Mouse (Mus musculus): ENCODE results near the gene Xiap.

The Xiap gene

GRCm38 (mm10) chrX:42068875-42069257 is 9.4 kb downstream of the Xiap start:
- in situ Hi-C loops (cut with MboI; ENCODE audit: low sequenced_read_pairs), result no loop called here

GRCm38 (mm10) chrX:42087731-42088130 is 28.3 kb downstream of the Xiap start:
- in situ Hi-C loops (cut with MboI; ENCODE audit: low sequenced_read_pairs), result no loop called here

- in situ Hi-C loops (cut with MboI; ENCODE audit: low sequenced_read_pairs), result no loop called here
Observed at GRCm38 (mm10) chrX:42088136-42088535, 28.7 kb downstream of the Xiap start.

DNA sequence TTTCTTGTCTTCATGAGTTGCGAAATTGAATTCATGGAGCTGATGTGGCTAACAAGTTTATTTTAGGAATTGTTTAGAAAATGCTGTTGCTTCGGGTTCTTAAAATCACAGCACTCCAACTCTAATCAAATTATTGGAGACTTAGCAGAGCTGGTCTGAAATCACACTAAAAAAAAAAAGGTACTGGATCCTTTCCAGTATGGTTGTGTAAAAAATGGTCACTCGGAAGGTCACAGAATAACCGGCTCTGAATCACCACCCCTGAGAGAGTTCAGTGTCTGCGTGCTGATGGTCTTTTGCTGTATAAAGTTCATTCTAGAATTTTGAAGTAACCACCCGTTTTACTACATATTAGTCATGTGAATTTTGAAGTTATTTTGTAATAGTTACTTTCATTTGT is 47.7 kb downstream of the Xiap start:
- in situ Hi-C loops (cut with MboI; ENCODE audit: low sequenced_read_pairs), result no loop called here

GRCm38 (mm10) chrX:42110585-42110984 is 51.1 kb downstream of the Xiap start:
- in situ Hi-C loops (cut with MboI; ENCODE audit: low sequenced_read_pairs), result no loop called here

DNA sequence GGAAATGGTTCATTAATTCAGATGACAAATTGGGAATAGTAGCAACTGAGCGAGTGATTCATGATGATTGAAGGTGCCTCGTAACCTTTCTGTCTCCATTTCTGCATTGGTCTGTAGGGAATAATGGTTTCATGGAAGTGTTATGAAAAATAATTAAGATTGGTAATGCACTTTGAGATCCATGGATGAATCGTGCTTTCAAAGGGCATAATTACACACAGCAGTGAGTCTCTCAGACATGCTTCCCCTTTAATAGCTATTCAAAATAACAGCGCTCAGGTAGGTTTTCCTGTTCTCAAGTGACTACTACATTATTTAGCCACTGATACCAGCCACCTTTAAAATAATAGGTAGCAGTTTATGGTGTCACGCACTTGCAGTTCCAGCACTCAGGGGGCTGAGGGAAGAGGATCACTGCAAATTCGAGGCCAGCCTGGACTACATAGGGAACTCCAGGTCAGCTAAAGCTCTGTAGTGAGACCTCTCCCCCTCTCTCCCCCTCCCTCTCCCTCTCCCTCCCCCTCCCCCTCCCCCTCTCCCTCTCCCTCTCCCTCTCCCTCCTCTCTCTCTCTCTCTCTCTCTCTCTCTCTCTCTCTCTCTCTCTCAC is 60.1 kb downstream of the Xiap start:
- in situ Hi-C loops (cut with MboI; ENCODE audit: low sequenced_read_pairs), result no loop called here

DNA sequence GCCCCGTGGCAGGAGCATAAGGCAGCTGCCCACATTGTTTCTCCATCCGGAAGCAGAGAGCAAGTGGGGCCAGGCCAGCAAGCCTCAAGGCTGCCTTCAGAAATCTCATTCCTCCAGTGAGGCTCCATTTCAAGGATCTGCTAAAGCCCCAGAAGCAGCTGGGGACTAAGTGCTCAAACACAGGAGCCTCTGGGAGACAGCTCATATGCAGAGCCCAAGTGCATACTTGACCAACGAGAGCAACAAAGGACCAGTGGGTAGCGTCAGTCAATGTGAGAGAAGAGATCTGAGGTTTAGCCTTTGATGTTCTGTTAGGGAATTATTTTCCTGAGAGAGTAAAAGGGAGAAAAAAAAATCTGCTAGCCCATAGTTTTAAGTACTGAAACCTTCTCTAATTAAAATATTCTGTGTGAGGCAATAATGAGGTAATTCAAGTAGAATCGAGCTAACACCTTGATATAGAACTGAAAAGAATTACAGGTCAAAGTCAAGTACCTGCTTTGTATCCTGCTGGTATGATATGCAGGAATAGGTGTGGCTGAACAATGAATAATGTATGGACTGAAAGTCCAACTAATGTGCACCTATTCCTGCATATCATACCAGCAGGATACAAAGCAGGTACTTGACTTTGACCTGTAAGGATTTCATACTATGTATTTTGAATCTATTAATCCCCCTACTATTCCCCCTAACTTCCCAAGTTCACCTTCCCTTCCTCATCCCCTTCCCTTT is 65.7 kb downstream of the Xiap start:
- in situ Hi-C loops (cut with MboI; ENCODE audit: low sequenced_read_pairs), result no loop called here

DNA sequence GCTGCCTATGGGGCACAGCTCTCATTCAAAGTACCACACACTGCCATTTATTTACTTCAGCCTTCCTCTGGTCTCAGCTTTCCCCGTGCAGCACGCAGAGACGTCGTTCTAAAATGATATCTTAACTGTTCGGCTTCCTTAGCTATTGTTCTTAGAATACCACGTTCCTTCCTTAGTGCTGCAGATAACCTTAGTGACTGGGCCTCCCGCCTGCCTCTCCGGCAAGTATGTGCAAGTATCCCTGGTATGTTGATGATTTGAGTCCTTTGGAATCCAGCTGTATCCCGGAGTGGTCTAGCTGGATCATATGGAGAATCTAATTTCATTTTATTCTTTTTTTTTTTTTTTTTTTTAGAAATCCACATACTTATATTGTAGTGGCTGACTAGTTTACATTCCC is 80.4 kb downstream of the Xiap start:
- in situ Hi-C loops (cut with MboI; ENCODE audit: low sequenced_read_pairs), result no loop called here

GRCm38 (mm10) chrX:42142620-42143019 is 83.1 kb downstream of the Xiap start:
- in situ Hi-C loops (cut with MboI; ENCODE audit: low sequenced_read_pairs), result no loop called here

GRCm38 (mm10) chrX:42143991-42144390 is 84.5 kb downstream of the Xiap start:
- in situ Hi-C loops (cut with MboI; ENCODE audit: low sequenced_read_pairs), result no loop called here

DNA sequence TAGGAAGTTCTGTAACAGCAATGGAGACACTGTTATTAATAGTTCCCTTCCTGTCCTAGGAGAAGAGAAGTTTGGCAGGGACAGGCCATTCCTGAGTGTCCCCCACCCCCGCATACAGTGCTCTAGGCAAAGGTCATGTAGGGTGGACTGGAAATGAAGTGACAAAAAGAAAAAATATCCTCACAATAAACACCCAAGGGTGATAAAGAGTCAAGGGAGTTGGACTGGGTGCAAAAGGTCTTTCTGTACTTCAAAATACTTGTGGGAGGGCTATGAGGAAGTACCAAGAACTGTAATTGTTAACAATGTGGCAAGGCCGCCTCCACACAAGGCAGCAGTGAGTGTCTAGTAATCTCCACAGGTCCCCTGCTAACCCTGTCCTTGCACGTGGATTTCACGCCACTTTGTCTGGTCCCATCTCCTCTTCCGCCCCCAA is 88.6 kb downstream of the Xiap start:
- in situ Hi-C loops (cut with MboI; ENCODE audit: low sequenced_read_pairs), result no loop called here

DNA sequence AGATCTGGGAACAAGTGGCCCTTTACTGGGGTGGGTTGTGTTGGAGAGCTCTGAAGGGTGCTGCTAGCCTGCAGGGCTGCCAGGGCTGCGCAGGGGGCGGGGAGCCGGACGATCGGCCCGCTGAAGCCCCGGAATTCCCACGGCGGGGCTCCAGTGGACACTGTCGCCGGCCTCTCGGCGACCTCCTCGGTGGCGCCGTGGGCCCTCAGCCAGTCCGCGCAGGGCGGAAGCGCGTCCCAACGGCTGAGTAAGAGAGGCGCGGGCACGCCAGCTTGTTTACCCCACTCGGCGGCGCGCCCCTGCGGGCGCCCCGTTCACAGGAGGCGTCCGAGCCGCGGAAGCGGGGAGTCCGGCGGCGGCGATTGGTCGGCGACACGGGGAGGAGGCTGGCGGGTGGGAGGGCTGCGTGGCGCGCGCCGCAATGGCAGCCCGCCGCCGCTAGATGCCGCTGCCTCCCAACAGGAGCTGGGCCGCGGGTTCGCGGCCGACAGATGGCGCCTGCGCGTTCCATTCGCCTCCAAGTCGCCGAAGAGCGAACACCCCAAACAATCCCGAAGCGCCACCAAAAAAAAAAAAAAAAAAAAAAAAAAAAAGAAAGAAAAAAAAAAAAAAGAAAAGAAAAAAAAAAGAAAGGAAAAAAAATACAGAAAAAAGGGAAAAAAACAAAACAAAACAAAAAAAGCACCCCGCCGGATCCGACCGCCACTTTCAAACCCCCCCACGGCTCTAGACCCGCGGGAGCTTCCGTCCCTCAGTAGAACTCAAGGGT is 89.5 kb downstream of the Xiap start, which contains the start of gene Stag2:
Gene Stag2 (plus strand): TSS at position 530 of the 769 bp plus-strand sequence.
- in situ Hi-C loops (cut with MboI; ENCODE audit: low sequenced_read_pairs), result no loop called here

GRCm38 (mm10) chrX:42149557-42150345 is 90.3 kb downstream of the Xiap start:
- in situ Hi-C loops (cut with MboI; ENCODE audit: low sequenced_read_pairs), result no loop called here

- in situ Hi-C loops (cut with MboI; ENCODE audit: low sequenced_read_pairs), result no loop called here
Observed at GRCm38 (mm10) chrX:42150346-42151023, 91.0 kb downstream of the Xiap start.

- in situ Hi-C loops (cut with MboI; ENCODE audit: low sequenced_read_pairs), result no loop called here
Observed at GRCm38 (mm10) chrX:42151024-42151754, 91.7 kb downstream of the Xiap start.

- in situ Hi-C loops (cut with MboI; ENCODE audit: low sequenced_read_pairs), result no loop called here
Observed at GRCm38 (mm10) chrX:42151903-42152369, 92.5 kb downstream of the Xiap start.

- in situ Hi-C loops (cut with MboI; ENCODE audit: low sequenced_read_pairs), result no loop called here
Observed at GRCm38 (mm10) chrX:42153056-42153455, 93.6 kb downstream of the Xiap start.
